Mouse (Mus musculus) ES-E14 (cell line): ENCODE data around the gene Fhl1. TPM values are rescaled to one million over a fixed set of nuclear protein-coding genes. Genes with fewer than 3 reads are reported as not detected.

ENCODE experiments used
- DNase-seq: peaks from one replicate; pipeline ENCODE4 v3.0.0-alpha.2; 2013; ENCODE audit warnings: low read depth, low spot score
- H3K27ac ChIP-seq: 2 replicates; pipeline ENCODE4 v1.5.1; 2012; ENCODE audit warnings: low read depth, mild to moderate bottlenecking, low read length, moderate library complexity, mixed read lengths; ENCODE audit not compliant: poor library complexity, insufficient read depth, severe bottlenecking
- H3K36me3 ChIP-seq: 2 replicates; pipeline ENCODE4 v1.6.1; 2012; ENCODE audit warnings: mild to moderate bottlenecking, low read length, moderate library complexity, mixed read lengths; ENCODE audit not compliant: control insufficient read depth, poor library complexity, insufficient read depth, severe bottlenecking
- H3K4me1 ChIP-seq, 2 experiments: fragments of 150-350 bp in 1 of 2; sonication (generic) in 1 of 2; 2 replicates each; pipeline ENCODE4 v1.6.1; 2012; ENCODE audit warnings: low read length in 2 of 2, mild to moderate bottlenecking in 1 of 2, mixed read lengths in 1 of 2; ENCODE audit not compliant: control insufficient read depth in 2 of 2, insufficient read depth in 2 of 2, poor library complexity in 1 of 2
- H3K4me3 ChIP-seq, 2 experiments: fragments of 150-350 bp in 1 of 2; sonication (generic) in 1 of 2; 2 replicates each; pipeline ENCODE4 v1.5.1; 2012; ENCODE audit warnings: low read length in 2 of 2, low read depth in 1 of 2, mild to moderate bottlenecking in 1 of 2, mixed read lengths in 1 of 2; ENCODE audit not compliant: insufficient read depth in 1 of 2, poor library complexity in 1 of 2, severe bottlenecking in 1 of 2
- H3K9ac ChIP-seq: 2 replicates; pipeline ENCODE4 v1.6.1; 2012; ENCODE audit warnings: low read depth, mild to moderate bottlenecking, low read length, mixed read lengths; ENCODE audit not compliant: poor library complexity, insufficient read depth, severe bottlenecking
- H3K9me3 ChIP-seq: fragments of 150-350 bp; sonication (generic); 2 replicates; pipeline ENCODE4 v1.6.1; 2012; ENCODE audit warnings: low read depth, mild to moderate bottlenecking, low read length; ENCODE audit not compliant: control insufficient read depth, insufficient read depth
- CHD2 ChIP-seq: IDR thresholded peaks from 2 replicates; pipeline ENCODE4 v1.6.1; 2014; ENCODE audit warnings: mild to moderate bottlenecking, low read depth, low read length, inconsistent platforms
- HCFC1 ChIP-seq: IDR thresholded peaks from 2 replicates; pipeline ENCODE4 v1.6.1; 2012; ENCODE audit warnings: low read length, inconsistent platforms, borderline replicate concordance; ENCODE audit not compliant: insufficient read depth
- MAFK ChIP-seq: IDR thresholded peaks from 2 replicates; pipeline ENCODE4 v1.6.1; 2014; ENCODE audit warnings: mild to moderate bottlenecking, low read depth, low read length, inconsistent platforms; ENCODE audit not compliant: insufficient read depth
- ZC3H11A ChIP-seq: IDR thresholded peaks from 2 replicates; pipeline ENCODE4 v1.6.1; 2012; ENCODE audit warnings: low read depth, mild to moderate bottlenecking, inconsistent platforms, low read length, borderline replicate concordance
- ZNF384 ChIP-seq: IDR thresholded peaks from 2 replicates; pipeline ENCODE4 v1.6.1; 2012; ENCODE audit warnings: low read depth, low read length, inconsistent platforms
- in situ Hi-C, 2 experiments: fragments of 600-800 bp; cut with MboI; formaldehyde crosslinking; loops; one replicate each; pipeline ENCODE4 v1.15.1; 2025; ENCODE audit warnings: low sequenced_read_pairs in 2 of 2, inconsistent platforms in 1 of 2; ENCODE audit not compliant: unreplicated experiment in 2 of 2
- total RNA-seq: library from RNA; depleted of rRNA; stranded (reverse); fragments of 300-350 nt; gene quantifications from 2 replicates; pipeline ENCODE4 v1.2.3, GENCODE M21; 2012

The Fhl1 gene
- total RNA-seq, 1 experiment = 42.7 TPM

DNA sequence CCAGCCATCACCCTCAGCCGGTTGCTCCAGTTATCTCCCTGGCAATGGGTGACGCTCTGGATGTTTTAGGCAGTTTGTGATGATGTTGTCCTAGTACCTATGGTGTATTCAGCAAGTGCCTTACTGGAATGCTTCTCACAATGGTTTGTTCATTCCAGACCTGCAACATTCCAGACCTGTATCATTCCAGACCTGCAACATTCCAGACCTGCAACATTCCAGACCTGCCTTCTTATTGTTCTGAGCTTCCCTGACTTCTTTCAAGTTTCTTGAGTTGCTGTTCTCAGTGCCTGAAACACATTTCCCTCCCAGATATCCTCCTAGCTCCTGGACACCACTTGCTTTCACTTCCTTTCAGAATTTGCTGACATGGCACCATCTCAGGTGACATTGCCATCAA lies 37.0 kb upstream of the Fhl1 start:
- no peak for DNase-seq
- Histone ChIP-seq H3K9me3 (no peaks in the 10 kb centered on the region), H3K9ac (no peak overlapping the region), H3K27ac (no peak overlapping the region), H3K4me3 (no peak overlapping the region), H3K36me3 (no peaks in the 10 kb centered on the region), H3K4me1 (no peaks in the 10 kb centered on the region)
- in situ Hi-C loops = no loop called here
- TF ChIP-seq ZC3H11A = no peak
- no peak for TF ChIP-seq ZNF384
- TF ChIP-seq CHD2 = no peak
- TF ChIP-seq MAFK = peak; percentile 85
- TF ChIP-seq HCFC1 = no peak

DNA sequence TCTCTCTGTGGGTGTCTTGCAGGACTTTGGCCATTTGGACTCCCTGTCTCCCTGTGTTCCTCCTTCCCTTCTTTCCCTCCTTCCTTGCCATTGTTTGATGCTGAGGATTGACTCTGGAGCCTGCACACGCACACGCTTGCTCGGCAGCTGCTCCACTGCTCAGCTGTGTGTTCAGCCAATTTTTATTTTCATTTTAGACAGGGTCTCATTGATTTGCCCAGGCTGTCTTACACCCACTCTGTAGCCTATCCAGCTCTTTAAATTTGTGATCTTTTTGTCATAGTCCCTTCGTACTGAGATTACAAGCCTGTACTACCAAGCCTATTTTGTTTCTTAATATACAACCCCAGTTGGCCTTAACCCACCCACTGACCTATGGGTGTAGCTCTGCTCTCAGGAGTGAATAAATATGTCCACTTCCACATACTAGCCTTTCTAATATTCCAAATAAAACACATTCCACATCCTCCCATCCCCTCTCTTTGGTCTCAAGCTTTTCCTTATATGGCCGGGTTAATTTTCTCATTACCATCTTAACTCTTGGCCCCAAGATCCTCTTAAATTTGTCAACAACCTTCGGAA lies 34.3 kb upstream of the Fhl1 start:
- Histone ChIP-seq H3K36me3 (no peaks in the 10 kb centered on the region), H3K9me3 (no peaks in the 10 kb centered on the region), H3K4me1 (no peaks in the 10 kb centered on the region), H3K27ac (no peak overlapping the region), H3K9ac (no peak overlapping the region), H3K4me3 (no peak overlapping the region)
- no peak for DNase-seq
- no peak for TF ChIP-seq ZC3H11A
- TF ChIP-seq MAFK = no peak
- TF ChIP-seq CHD2 = no peak
- TF ChIP-seq ZNF384 = no peak
- TF ChIP-seq HCFC1 = no peak
- in situ Hi-C loops = no loop called here

DNA sequence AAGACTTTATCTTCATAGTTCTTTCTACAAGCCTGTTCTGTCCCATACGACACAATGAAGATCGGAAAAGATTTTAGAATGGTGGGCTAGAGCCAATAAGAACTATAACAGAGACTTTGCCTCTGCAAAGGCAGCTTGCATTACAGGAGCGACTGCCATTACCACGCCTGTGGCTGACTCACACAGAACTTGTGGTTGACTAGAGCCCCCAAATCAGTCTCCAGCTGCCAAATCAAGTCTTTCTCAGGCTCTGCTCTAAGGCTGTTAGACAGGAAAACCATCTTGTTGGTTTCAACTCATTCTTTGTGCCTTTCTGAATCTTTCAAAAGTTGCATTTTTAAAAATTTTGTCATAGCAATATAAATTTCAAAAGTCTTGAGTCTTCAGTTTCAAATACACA lies 33.7 kb upstream of the Fhl1 start:
- TF ChIP-seq HCFC1 = no peak
- TF ChIP-seq CHD2 = no peak
- TF ChIP-seq ZNF384 = no peak
- no peak for TF ChIP-seq ZC3H11A
- in situ Hi-C loops = no loop called here
- DNase-seq = no peak

DNA sequence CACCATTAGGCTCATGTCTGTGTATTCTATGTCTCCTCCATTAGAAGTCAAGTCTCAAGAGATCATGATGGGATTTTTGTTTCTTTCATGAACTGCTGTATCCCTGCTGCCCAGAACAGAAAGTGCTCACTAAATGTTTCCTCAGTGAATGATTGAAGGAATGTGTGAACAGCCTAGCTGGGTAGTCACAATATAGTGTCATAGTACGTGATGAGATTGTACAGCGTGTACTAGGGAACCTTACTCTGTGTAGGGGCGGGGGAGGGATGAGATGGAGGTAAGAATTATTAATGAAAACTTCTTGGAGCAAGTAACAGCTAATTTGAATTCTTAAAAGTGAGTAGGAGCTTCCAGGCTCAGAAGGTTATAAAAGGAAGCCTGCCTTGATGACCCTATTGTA lies 30.3 kb upstream of the Fhl1 start:
- TF ChIP-seq CHD2 (no peak), HCFC1 (no peak), ZNF384 (no peak), ZC3H11A (no peak), MAFK (no peak)
- in situ Hi-C loops = no loop called here
- Histone ChIP-seq H3K9me3 (no peaks in the 10 kb centered on the region), H3K27ac (no peak overlapping the region), H3K9ac (no peak overlapping the region), H3K36me3 (no peaks in the 10 kb centered on the region), H3K4me1 (no peaks in the 10 kb centered on the region), H3K4me3 (no peak overlapping the region)
- no peak for DNase-seq

More for the DNA sequence above, 33.7 kb upstream of the Fhl1 start:
- Histone ChIP-seq H3K9me3 (no peaks in the 10 kb centered on the region), H3K4me3 (no peak overlapping the region), H3K27ac (no peak overlapping the region), H3K36me3 (no peaks in the 10 kb centered on the region), H3K9ac (no peak overlapping the region), H3K4me1 (no peaks in the 10 kb centered on the region)

DNA sequence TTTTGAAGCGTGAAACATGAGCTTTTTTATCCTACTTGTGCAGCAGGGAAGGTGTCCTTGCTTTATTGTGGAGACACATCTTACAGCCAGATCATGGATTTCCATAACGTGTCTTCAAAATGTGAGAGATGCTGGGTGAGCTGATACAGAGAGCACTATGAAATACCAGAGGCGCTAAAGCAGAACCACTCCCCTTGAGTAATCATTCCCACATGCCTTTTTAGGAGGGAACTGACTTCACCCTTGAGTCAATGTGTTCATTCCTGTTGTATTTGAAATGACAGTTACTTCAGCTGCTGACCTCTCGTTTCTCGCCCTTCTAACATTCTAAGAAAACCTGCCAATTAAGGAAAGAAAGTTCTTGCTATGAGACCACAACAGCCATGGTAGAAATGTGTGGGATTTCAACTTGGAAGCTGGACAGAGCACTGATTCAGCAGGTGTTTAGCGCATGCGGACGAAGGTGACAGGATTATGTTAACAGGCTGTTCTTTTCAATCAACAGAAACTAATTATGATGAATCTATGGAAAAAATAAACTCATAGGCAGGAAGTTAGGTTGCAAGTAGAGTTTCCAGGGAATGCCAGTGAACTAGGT lies 27.5 kb upstream of the Fhl1 start:
- in situ Hi-C loops = no loop called here
- no peaks in the 10 kb centered on the region for H3K4me1 ChIP-seq
- no peak overlapping the region for H3K4me3 ChIP-seq
- H3K27ac ChIP-seq = no peak overlapping the region
- DNase-seq = no peak
- no peaks in the 10 kb centered on the region for H3K36me3 ChIP-seq
- no peak overlapping the region for H3K9ac ChIP-seq
- H3K9me3 ChIP-seq = no peaks in the 10 kb centered on the region
- TF ChIP-seq ZNF384 = no peak
- no peak for TF ChIP-seq MAFK
- TF ChIP-seq HCFC1 = no peak
